Mouse (Mus musculus): Measurements from ENCODE around the gene Atxn7l1. TPM values are rescaled to one million over a fixed set of nuclear protein-coding genes. Genes with fewer than 3 reads are reported as not detected.

Gene Atxn7l1
- polyA plus RNA-seq, 1 experiment from 2014 or later: 11.8 TPM

DNA sequence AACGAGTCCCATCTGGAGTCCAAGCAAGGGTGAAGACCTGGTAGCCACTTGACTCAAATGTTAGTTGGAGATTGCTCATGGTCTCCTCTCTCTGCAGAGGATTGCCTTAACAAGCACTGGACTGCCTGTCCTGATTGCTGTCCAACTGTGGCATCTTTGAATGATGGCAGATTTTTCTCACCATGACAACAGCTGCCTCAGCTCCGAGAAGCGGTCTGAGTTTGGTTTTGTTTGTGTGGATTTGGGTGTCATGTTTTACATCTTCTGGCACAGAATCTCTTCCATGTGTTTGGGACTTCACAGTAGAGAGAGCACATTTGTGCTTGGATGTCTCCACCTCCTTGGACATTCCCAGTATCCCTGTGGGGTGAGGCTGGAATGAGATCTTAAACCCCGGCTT, 120.5 kb downstream of the Atxn7l1 start:
- H3K4me3 ChIP-seq: no peak overlapping the region
- no peak overlapping the region for H3K9ac ChIP-seq
- no peaks in the 10 kb centered on the region for H3K4me1 ChIP-seq
- 57% methylated on average over 4 of the region's 4 CpGs for WGBS
- H3K27ac ChIP-seq: no peak overlapping the region
- no peaks in the 10 kb centered on the region for H3K36me3 ChIP-seq
- H3K27me3 ChIP-seq: no peaks in the 10 kb centered on the region
- H3K9me3 ChIP-seq: no peaks in the 10 kb centered on the region
- no peak overlapping the region for H3K4me2 ChIP-seq
- no peak for ATAC-seq (ENCODE audit: borderline replicate concordance, extremely low read depth, low FRiP score, low TSS enrichment)

DNA sequence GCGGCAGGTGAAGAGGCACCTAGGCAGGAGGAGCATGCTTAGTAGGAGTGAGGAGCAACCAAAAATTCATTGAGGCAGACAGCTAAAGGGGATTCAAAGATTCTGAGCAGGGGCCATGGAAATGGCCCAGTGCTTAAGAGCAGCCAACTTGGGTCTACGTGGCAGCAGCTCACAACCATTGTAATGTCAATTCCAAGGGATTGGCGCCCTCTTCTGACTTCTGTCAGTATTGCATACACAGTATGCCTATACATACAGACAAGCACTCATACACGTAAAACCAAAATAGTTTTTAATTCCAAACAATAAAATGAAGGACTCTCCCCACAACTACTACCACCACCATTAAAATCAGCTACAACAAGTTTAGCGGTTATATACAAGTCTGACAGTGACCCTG, 122.2 kb downstream of the Atxn7l1 start:
- Histone ChIP-seq H3K4me3 (no peak overlapping the region), H3K27me3 (no peaks in the 10 kb centered on the region), H3K4me2 (no peak overlapping the region), H3K4me1 (no peaks in the 10 kb centered on the region), H3K9ac (no peak overlapping the region), H3K27ac (no peak overlapping the region), H3K36me3 (no peaks in the 10 kb centered on the region), H3K9me3 (no peaks in the 10 kb centered on the region)
- WGBS: 74% methylated on average over 5 of the region's 5 CpGs
- no peak for ATAC-seq (ENCODE audit: borderline replicate concordance, extremely low read depth, low FRiP score, low TSS enrichment)

DNA sequence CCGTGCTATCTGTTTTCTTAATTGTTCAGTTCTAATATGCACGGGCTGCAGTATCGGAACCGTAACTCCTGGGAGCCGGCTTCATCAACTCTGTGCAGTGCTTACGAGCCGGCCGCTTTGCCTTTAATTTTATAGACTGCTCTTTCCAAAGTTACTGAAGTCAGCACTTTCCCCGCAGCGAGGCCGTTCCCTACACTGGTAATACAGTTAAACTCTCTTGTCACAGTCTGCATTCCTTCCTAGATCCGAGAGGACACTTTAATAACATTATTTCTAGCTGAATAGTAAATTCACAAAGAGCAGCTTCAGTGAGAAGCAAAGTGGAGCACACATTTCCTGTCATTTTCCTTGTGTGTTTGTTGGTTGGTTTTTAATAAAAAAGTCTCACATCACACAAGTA, 124.4 kb downstream of the Atxn7l1 start:
- 80% methylated on average over 12 of the region's 12 CpGs for WGBS
- no peak overlapping the region for H3K4me2 ChIP-seq

DNA sequence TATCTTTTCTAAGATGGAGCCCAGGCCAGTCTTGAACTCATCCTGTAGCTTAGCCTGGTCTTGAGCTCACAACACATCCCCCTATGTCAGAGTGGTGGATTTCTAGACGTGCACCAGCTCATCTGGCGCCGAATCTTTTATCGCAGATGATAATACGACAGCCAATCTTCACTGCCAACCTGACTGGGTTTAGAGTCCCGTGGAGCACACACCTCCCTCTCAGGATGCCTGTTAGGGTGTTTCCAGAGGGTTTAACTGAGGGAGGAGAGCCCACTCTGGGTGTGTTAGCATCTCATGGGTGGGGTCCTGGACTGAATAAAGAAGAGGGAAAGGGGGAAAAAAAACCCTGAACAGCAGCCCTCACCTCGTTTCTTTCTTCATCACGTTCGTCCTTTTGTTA, 124.9 kb downstream of the Atxn7l1 start:
- Histone ChIP-seq H3K9ac (no peak overlapping the region), H3K4me1 (no peaks in the 10 kb centered on the region), H3K27me3 (no peaks in the 10 kb centered on the region), H3K4me2 (no peak overlapping the region), H3K36me3 (no peaks in the 10 kb centered on the region), H3K4me3 (no peak overlapping the region), H3K27ac (no peak overlapping the region), H3K9me3 (no peaks in the 10 kb centered on the region)
- no peak for ATAC-seq (ENCODE audit: borderline replicate concordance, extremely low read depth, low FRiP score, low TSS enrichment)
- 87% methylated on average over 9 of the region's 9 CpGs for WGBS

More for the DNA sequence above, 124.4 kb downstream of the Atxn7l1 start:
- Histone ChIP-seq H3K27me3 (no peaks in the 10 kb centered on the region), H3K9ac (no peak overlapping the region), H3K4me3 (no peak overlapping the region), H3K36me3 (no peaks in the 10 kb centered on the region), H3K9me3 (no peaks in the 10 kb centered on the region), H3K4me1 (no peaks in the 10 kb centered on the region), H3K27ac (no peak overlapping the region)
- no peak for ATAC-seq (ENCODE audit: borderline replicate concordance, extremely low read depth, low FRiP score, low TSS enrichment)

DNA sequence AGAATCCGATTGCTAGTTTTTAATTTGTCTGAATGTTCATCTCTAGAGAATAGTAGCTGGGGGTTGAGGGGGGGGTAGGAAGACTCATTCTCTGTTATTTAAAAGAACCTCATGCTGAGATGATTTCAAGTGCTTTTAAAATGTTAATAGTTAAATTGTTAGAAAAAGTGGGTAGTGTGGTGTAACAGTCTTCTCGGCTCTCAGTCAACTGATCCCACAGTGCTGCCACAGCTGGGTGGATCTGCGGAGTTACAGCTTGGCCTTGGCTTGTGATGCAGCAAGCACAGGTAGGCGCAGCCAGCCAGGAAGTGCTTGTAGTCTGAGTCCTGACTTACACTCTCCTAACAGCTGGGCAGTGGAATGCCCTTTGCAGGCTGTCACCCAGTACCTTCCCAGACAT, 125.7 kb downstream of the Atxn7l1 start:
- ATAC-seq (ENCODE audit: borderline replicate concordance, extremely low read depth, low FRiP score, low TSS enrichment): no peak

DNA sequence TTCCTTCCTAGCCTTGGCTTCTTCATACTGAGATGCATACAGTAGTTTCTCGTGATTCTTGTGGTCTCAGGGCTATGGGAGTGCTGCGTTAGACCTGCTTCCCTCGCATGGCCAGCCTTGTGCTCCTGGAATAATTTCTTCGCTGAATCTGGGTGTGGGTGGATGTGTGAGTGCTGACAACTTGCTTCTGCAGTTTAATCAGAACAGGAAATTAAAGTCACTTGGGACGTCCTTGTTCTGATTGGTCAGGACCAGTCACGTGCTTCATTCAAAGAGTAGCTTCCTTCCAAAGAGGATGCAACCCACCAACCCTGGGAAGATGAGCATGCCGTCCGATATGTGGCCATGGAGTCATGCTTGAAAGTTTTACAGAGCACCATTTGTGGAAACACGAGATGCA, 126.2 kb downstream of the Atxn7l1 start:
- Histone ChIP-seq H3K4me3 (no peak overlapping the region), H3K27ac (no peak overlapping the region), H3K9ac (no peak overlapping the region), H3K4me2 (no peak overlapping the region), H3K9me3 (no peaks in the 10 kb centered on the region), H3K36me3 (no peaks in the 10 kb centered on the region), H3K4me1 (no peaks in the 10 kb centered on the region), H3K27me3 (no peaks in the 10 kb centered on the region)
- WGBS: 84% methylated on average over 9 of the region's 9 CpGs
- no peak for ATAC-seq (ENCODE audit: borderline replicate concordance, extremely low read depth, low FRiP score, low TSS enrichment)

More for the DNA sequence above, 125.7 kb downstream of the Atxn7l1 start:
- Histone ChIP-seq H3K9ac (no peak overlapping the region), H3K27me3 (no peaks in the 10 kb centered on the region), H3K4me1 (no peaks in the 10 kb centered on the region), H3K4me2 (no peak overlapping the region), H3K9me3 (no peaks in the 10 kb centered on the region), H3K4me3 (no peak overlapping the region), H3K36me3 (no peaks in the 10 kb centered on the region), H3K27ac (no peak overlapping the region)
- 89% methylated on average over 4 of the region's 4 CpGs for WGBS

DNA sequence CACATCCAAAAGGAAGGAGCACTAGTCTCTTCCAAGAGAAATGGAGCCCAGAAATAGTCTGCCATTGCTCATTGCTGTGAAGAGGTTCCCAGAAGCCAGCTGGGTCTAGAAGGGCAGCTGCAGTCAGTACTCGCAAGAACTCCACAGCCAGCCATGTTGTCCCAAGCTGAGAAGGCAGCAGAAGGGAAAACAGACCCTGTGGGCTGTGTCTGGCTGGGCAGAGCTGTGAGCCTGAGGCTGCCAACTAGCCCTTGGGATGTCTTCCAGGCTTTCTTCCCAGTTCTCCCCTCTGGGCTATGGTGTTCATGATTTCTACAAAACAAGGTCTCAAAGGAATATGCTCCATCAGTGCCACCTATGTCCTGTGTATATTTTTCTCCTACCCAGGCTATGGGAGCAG, 128.5 kb downstream of the Atxn7l1 start:
- Histone ChIP-seq H3K4me1 (no peaks in the 10 kb centered on the region), H3K4me2 (no peak overlapping the region), H3K9me3 (no peaks in the 10 kb centered on the region), H3K4me3 (no peak overlapping the region), H3K27me3 (no peaks in the 10 kb centered on the region), H3K9ac (no peak overlapping the region), H3K27ac (no peak overlapping the region), H3K36me3 (no peaks in the 10 kb centered on the region)
- 80% methylated on average over 1 of the region's 1 CpGs for WGBS
- ATAC-seq (ENCODE audit: borderline replicate concordance, extremely low read depth, low FRiP score, low TSS enrichment): no peak

DNA sequence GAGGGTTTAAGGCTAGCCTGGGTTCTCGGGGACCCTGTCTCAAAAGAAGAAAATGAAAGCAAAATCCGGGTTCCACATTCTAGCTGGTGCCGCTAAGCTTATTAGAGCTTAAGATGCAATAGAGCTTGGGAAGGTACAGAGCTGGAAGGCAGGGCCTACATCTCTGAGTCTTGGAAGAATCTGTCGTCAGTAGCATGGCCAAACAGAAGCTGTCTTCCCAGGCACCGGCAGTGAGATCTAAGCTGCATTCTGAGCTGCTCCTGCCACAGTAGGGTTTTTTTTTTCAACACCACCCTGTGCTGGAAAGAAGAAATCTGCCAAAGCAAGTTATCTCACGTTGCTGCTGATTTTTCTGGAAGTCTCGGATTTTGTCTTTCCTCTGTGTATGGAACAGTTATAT, 129.9 kb downstream of the Atxn7l1 start:
- Histone ChIP-seq H3K4me2 (no peak overlapping the region), H3K9me3 (no peaks in the 10 kb centered on the region), H3K36me3 (no peaks in the 10 kb centered on the region), H3K9ac (no peak overlapping the region), H3K27ac (no peak overlapping the region), H3K4me1 (no peaks in the 10 kb centered on the region), H3K27me3 (no peaks in the 10 kb centered on the region), H3K4me3 (no peak overlapping the region)
- 77% methylated on average over 7 of the region's 7 CpGs for WGBS
- ATAC-seq (ENCODE audit: borderline replicate concordance, extremely low read depth, low FRiP score, low TSS enrichment): no peak

DNA sequence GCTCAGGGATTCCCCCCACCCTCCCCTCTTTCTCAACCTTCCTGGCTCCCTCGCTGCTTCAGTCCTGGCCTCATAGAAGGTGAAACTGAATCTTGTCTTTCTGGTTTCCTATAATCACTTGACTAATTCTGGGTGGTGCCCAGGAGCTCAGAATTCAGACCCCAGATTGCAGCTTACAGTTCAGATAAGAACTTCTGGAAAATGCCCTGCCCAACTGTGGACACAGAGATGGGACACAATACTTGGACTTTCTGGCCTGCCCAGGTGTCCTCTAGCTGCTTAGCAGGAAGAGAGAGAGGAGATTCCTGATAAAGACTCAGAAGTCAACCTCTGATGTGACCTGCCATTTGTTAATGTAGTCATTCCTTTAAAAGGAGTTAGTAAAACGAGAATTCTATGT, 131.7 kb downstream of the Atxn7l1 start:
- no peak for ATAC-seq (ENCODE audit: borderline replicate concordance, extremely low read depth, low FRiP score, low TSS enrichment)
- no peak overlapping the region for H3K27ac ChIP-seq
- no peaks in the 10 kb centered on the region for H3K27me3 ChIP-seq
- WGBS: 30% methylated on average over 2 of the region's 2 CpGs
- H3K9me3 ChIP-seq: no peaks in the 10 kb centered on the region
- no peaks in the 10 kb centered on the region for H3K36me3 ChIP-seq
- no peak overlapping the region for H3K9ac ChIP-seq
- H3K4me2 ChIP-seq: no peak overlapping the region
- no peaks in the 10 kb centered on the region for H3K4me1 ChIP-seq
- H3K4me3 ChIP-seq: no peak overlapping the region

DNA sequence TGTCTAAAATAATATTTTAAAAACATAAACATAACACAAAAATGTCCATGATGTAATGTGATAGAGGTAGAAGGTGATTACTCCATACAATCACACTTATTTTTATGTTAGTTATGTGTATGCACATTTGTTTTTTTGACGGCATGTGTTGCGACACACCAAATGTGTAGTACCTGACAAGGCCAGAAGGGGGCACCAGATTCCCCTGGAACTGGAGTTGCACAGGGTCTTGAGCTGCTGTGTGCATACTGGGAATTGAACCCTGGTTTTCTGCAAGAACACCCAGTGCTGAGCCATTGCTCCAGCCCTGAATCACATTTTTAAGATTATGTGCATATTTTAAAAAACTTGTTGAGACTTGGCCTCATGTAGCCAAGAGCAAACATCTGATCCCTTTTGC, 133.3 kb downstream of the Atxn7l1 start:
- 28% methylated on average over 2 of the region's 2 CpGs for WGBS
- Histone ChIP-seq H3K4me2 (no peak overlapping the region), H3K4me1 (peaks cover 13% of the 10 kb centered on the region), H3K9ac (no peak overlapping the region), H3K27me3 (no peaks in the 10 kb centered on the region), H3K27ac (no peak overlapping the region), H3K36me3 (no peaks in the 10 kb centered on the region), H3K4me3 (no peak overlapping the region), H3K9me3 (no peaks in the 10 kb centered on the region)
- no peak for ATAC-seq (ENCODE audit: borderline replicate concordance, extremely low read depth, low FRiP score, low TSS enrichment)

DNA sequence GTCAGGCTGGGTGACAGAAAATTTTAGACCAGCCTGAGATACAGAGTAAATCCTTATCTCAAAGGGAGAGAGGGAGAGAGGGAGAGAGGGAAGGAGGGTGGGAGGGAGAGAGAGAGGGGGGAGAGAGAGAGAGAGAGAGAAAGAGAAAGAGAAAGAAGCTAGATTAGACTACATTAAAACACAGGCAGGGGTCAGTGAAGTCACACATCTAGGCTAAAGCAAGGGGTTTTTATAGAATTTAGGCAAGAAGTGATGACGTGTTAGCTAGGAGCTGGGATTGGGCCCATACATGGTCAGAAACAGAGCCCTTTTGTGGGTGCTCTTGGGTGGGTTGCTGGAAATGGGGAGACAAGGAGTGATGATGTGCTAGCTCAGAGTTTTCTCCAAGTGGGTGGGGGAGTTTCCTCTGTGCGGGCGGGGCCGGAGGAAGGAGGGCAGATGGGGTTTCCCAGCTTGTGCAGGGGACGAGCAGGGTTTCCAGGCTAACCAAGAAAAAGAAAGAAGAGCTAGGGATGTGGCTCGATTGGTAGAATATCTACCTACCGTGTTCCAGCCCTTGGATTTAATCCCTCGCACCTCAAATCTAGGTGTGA, 136.9 kb downstream of the Atxn7l1 start:
- peaks cover 17% of the 10 kb centered on the region for H3K4me1 ChIP-seq
- H3K9me3 ChIP-seq: no peaks in the 10 kb centered on the region
- no peak overlapping the region for H3K4me3 ChIP-seq
- H3K4me2 ChIP-seq: no peak overlapping the region
- H3K9ac ChIP-seq: no peak overlapping the region
- no peaks in the 10 kb centered on the region for H3K36me3 ChIP-seq
- no peak overlapping the region for H3K27ac ChIP-seq
- ATAC-seq (ENCODE audit: borderline replicate concordance, extremely low read depth, low FRiP score, low TSS enrichment): no peak
- WGBS: 60% methylated on average over 8 of the region's 8 CpGs
- H3K27me3 ChIP-seq: no peaks in the 10 kb centered on the region

DNA sequence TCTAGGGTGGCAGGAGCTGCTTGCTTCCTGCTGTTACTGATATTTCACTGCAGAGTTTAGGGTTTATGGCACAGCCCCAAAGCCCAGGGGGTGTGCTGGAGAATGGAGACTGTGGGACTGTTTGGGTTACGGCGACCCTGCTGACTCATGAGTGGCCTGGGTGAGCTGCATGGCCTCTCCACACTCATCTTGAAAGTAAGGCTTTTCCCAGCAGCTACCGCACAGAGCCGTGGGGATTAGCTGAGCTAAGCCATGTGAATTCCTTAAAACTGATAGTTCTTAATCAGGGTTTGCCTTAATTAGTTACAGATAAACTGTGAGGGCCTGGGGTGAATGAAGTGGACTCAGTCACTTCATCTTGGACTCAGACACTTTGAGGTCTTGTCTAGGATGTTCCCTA, 137.9 kb downstream of the Atxn7l1 start:
- Histone ChIP-seq H3K9ac (no peak overlapping the region), H3K4me2 (no peak overlapping the region), H3K4me1 (peaks cover 17% of the 10 kb centered on the region), H3K9me3 (no peaks in the 10 kb centered on the region), H3K27me3 (no peaks in the 10 kb centered on the region), H3K4me3 (no peak overlapping the region), H3K36me3 (no peaks in the 10 kb centered on the region), H3K27ac (no peak overlapping the region)
- ATAC-seq (ENCODE audit: borderline replicate concordance, extremely low read depth, low FRiP score, low TSS enrichment): 0 out of 2 replicates have a peak, but pooled peaks have one; percentile 24
- WGBS: 38% methylated on average over 4 of the region's 4 CpGs
